Mouse (Mus musculus) G1E (cell line): ENCODE measurements around the gene St6galnac3. TPM values are rescaled to one million over a fixed set of nuclear protein-coding genes. Genes with fewer than 3 reads are reported as not detected.

Experiments
- ATAC-seq: 2 replicates; pipeline ENCODE4 v1.8.0; 2016; ENCODE audit warnings: mild to moderate bottlenecking; ENCODE audit not compliant: insufficient number of reproducible peaks, poor library complexity, low FRiP score, severe bottlenecking; ENCODE audit errors: extremely low read depth
- DNase-seq: peaks from one replicate; pipeline ENCODE4 v3.0.0; 2012; ENCODE audit warnings: low spot score
- H3K27me3 ChIP-seq: 2 replicates; pipeline ENCODE4 v1.6.1; 2012; ENCODE audit warnings: mild to moderate bottlenecking, low read length, inconsistent platforms; ENCODE audit not compliant: insufficient read depth
- H3K36me3 ChIP-seq: replicated peaks from 2 replicates; pipeline ENCODE3; 2012; ENCODE audit warnings: mild to moderate bottlenecking, inconsistent platforms
- H3K4me1 ChIP-seq: 2 replicates; pipeline ENCODE4 v1.6.1; 2012; ENCODE audit warnings: low read depth, low read length, inconsistent platforms, mixed read lengths; ENCODE audit not compliant: insufficient read depth
- H3K4me3 ChIP-seq: 2 replicates; pipeline ENCODE4 v1.5.1; 2012; ENCODE audit warnings: low read depth, mild to moderate bottlenecking, inconsistent platforms, low read length, moderate library complexity, mixed read lengths
- H3K9me3 ChIP-seq: replicated peaks from 2 replicates; pipeline ENCODE4 v1.6.1; 2012; ENCODE audit warnings: inconsistent platforms
- CTCF ChIP-seq: IDR thresholded peaks from 2 replicates; pipeline ENCODE4 v1.5.1; 2012; ENCODE audit warnings: low read depth, low read length, inconsistent platforms, mixed read lengths
- GATA1 ChIP-seq: IDR thresholded peaks from 2 replicates; pipeline ENCODE4 v1.6.1; 2012; ENCODE audit warnings: borderline replicate concordance, low read length, inconsistent platforms, mixed read lengths
- GATA2 ChIP-seq: IDR thresholded peaks from 2 replicates; pipeline ENCODE4 v1.6.1; 2012; ENCODE audit warnings: low read depth, low read length, inconsistent platforms, borderline replicate concordance
- POLR2AphosphoS5 ChIP-seq: IDR thresholded peaks from 2 replicates; pipeline ENCODE4 v1.6.1; 2012; ENCODE audit warnings: low read depth, low read length, inconsistent platforms; ENCODE audit not compliant: insufficient replicate concordance
- TAL1 ChIP-seq: conservative IDR thresholded peaks from 2 replicates; pipeline ENCODE4 v1.6.1; 2012; ENCODE audit warnings: low read depth, low read length, inconsistent platforms, mixed read lengths
- polyA plus RNA-seq: library from polyadenylated mRNA; stranded (reverse); fragments of >175 nt; gene quantifications from 2 replicates; pipeline ENCODE4 v1.2.3, GENCODE M21; 2012
- total RNA-seq, 2 experiments: library from RNA; stranded (forward) in 1 of 2; stranded (reverse) in 1 of 2; fragments of 200-1000 nt in 1 of 2; fragments of >200 nt in 1 of 2; fragmentation: Nextera tagmentation in 1 of 2; gene quantifications; 2 replicates each; pipeline ENCODE4 v1.2.3; 2014 to 2017

Gene St6galnac3
- total RNA-seq (2014; fragmentation: Nextera tagmentation) (55.9 and 62.8 TPM in 2 replicates), total RNA-seq (2017) (45.7 and 55.2 TPM in 2 replicates), polyA plus RNA-seq (1.3 and 1.4 TPM in 2 replicates)

GRCm38 (mm10) chr3:153724701-153725668 lies at the start of gene St6galnac3:
TSS of gene St6galnac3 (minus strand) at chr3:153725174.
- peaks cover 58% of the 10 kb centered on the region for H3K4me1 ChIP-seq
- no peaks in the 10 kb centered on the region for H3K27me3 ChIP-seq
- H3K4me3 ChIP-seq: peak within 1 kb of the TSS; percentile 88
- DNase-seq (peak; percentile 80), ATAC-seq (peak; percentile 79)
- H3K9me3 ChIP-seq: no peaks in the 10 kb centered on the region
- H3K36me3 ChIP-seq: peaks cover 14% of the 10 kb centered on the region
- TF ChIP-seq CTCF (no peak; the same call in 1 of the 2 replicates), GATA1 (no peak), POLR2AphosphoS5 (no peak)

- peaks cover 69% of the 10 kb centered on the region for H3K4me1 ChIP-seq
- DNase-seq (no peak), ATAC-seq (no peak)
- no peaks in the 10 kb centered on the region for H3K36me3 ChIP-seq
- TF ChIP-seq POLR2AphosphoS5 (no peak), GATA1 (no peak), CTCF (no peak), GATA2 (no peak), TAL1 (no peak)
- H3K4me3 ChIP-seq: no peak overlapping the region
- H3K9me3 ChIP-seq: no peaks in the 10 kb centered on the region
- H3K27me3 ChIP-seq: no peaks in the 10 kb centered on the region
Measured at GRCm38 (mm10) chr3:153774568-153774967, 49.6 kb upstream of the St6galnac3 start.

GRCm38 (mm10) chr3:153771479-153771878 lies 46.5 kb upstream of the St6galnac3 start:
- H3K27me3 ChIP-seq: no peaks in the 10 kb centered on the region
- TF ChIP-seq TAL1 (0 out of 2 replicates have a peak, but pooled peaks have one; percentile 14), CTCF (no peak)
- peak overlapping the region; percentile 21; the same call in 1 of the 2 replicates for H3K4me3 ChIP-seq
- ATAC-seq (peak; percentile 61), DNase-seq (no peak)
- no peaks in the 10 kb centered on the region for H3K36me3 ChIP-seq
- H3K9me3 ChIP-seq: peaks cover 7% of the 10 kb centered on the region; the same call in 1 of the 2 replicates
- H3K4me1 ChIP-seq: peaks cover 69% of the 10 kb centered on the region

GRCm38 (mm10) chr3:153770573-153770972 lies 45.6 kb upstream of the St6galnac3 start:
- H3K36me3 ChIP-seq: no peaks in the 10 kb centered on the region
- H3K4me3 ChIP-seq: no peak overlapping the region
- ATAC-seq (peak; percentile 50), DNase-seq (no peak)
- H3K4me1 ChIP-seq: peaks cover 72% of the 10 kb centered on the region
- TF ChIP-seq GATA2: no peak
- no peak for TF ChIP-seq CTCF
- TF ChIP-seq POLR2AphosphoS5: no peak
- no peak for TF ChIP-seq GATA1
- no peak for TF ChIP-seq TAL1
- no peaks in the 10 kb centered on the region for H3K27me3 ChIP-seq
- H3K9me3 ChIP-seq: peaks cover 7% of the 10 kb centered on the region; the same call in 1 of the 2 replicates

- ATAC-seq: no peak
- TF ChIP-seq GATA2 (no peak), POLR2AphosphoS5 (no peak), CTCF (no peak), GATA1 (no peak), TAL1 (no peak)
- H3K4me3 ChIP-seq: no peak overlapping the region
- no peaks in the 10 kb centered on the region for H3K27me3 ChIP-seq
- DNase-seq: no peak
- H3K36me3 ChIP-seq: no peaks in the 10 kb centered on the region
- H3K9me3 ChIP-seq: peaks cover 7% of the 10 kb centered on the region; the same call in 1 of the 2 replicates
- peaks cover 76% of the 10 kb centered on the region for H3K4me1 ChIP-seq
Measured at GRCm38 (mm10) chr3:153769220-153769619, 44.2 kb upstream of the St6galnac3 start.

GRCm38 (mm10) chr3:153765171-153765570 lies 40.2 kb upstream of the St6galnac3 start:
- DNase-seq: no peak
- no peak overlapping the region for H3K4me3 ChIP-seq
- TF ChIP-seq POLR2AphosphoS5 (no peak), TAL1 (no peak; the same call in 1 of the 2 replicates), GATA1 (no peak), GATA2 (no peak), CTCF (no peak)
- peaks cover 62% of the 10 kb centered on the region for H3K4me1 ChIP-seq
- ATAC-seq: peak; percentile 63
- no peaks in the 10 kb centered on the region for H3K36me3 ChIP-seq
- H3K27me3 ChIP-seq: no peaks in the 10 kb centered on the region
- H3K9me3 ChIP-seq: peaks cover 7% of the 10 kb centered on the region; the same call in 1 of the 2 replicates
